Mouse (Mus musculus) stomach, postnatal 0 days (tissue): ENCODE results near the gene Map4k1. TPM values are rescaled to one million over a fixed set of nuclear protein-coding genes. Genes with fewer than 3 reads are reported as not detected.
A peak's percentile ranks its signal among the peaks of the same experiment; 100 is the strongest.

Experiments
- ATAC-seq: fragments of 200-750 bp; cut with Nextera tagmentation; 2 replicates; pipeline ENCODE4 v1.8.0; 2017; ENCODE audit not compliant: low FRiP score, low TSS enrichment
- DNase-seq: peaks from one replicate; pipeline ENCODE4 v3.0.0-alpha.2; 2016; ENCODE audit warnings: low spot score
- H3K27ac ChIP-seq: fragments of 300-500 bp; sonication (generic); replicated peaks from 2 replicates; pipeline ENCODE4 v1.5.1; 2014; ENCODE audit warnings: mild to moderate bottlenecking, control low read depth
- H3K27me3 ChIP-seq: fragments of 300-500 bp; sonication (generic); 2 replicates; pipeline ENCODE4 v1.6.1; 2014; ENCODE audit warnings: low read length; ENCODE audit not compliant: control insufficient read depth, insufficient read depth
- H3K36me3 ChIP-seq: fragments of 300-500 bp; sonication (generic); 2 replicates; pipeline ENCODE4 v1.6.1; 2014; ENCODE audit warnings: low read length, mixed read lengths; ENCODE audit not compliant: control insufficient read depth, insufficient read depth
- H3K4me1 ChIP-seq: fragments of 300-500 bp; sonication (generic); replicated peaks from 2 replicates; pipeline ENCODE4 v1.6.1; 2014; ENCODE audit warnings: antibody characterized with exemption; ENCODE audit not compliant: control insufficient read depth, insufficient read depth
- H3K4me2 ChIP-seq: fragments of 300-500 bp; sonication (generic); replicated peaks from 2 replicates; pipeline ENCODE4 v1.6.1; 2014; ENCODE audit warnings: low read depth, mild to moderate bottlenecking, control low read depth, moderate library complexity
- H3K4me3 ChIP-seq: fragments of 300-500 bp; sonication (generic); 2 replicates; pipeline ENCODE4 v1.5.1; 2014; ENCODE audit warnings: low read depth, low read length, control low read depth
- H3K9ac ChIP-seq: fragments of 300-500 bp; sonication (generic); 2 replicates; pipeline ENCODE4 v1.6.1; 2014; ENCODE audit warnings: mild to moderate bottlenecking, low read length, control low read depth, mixed read lengths
- H3K9me3 ChIP-seq: fragments of 300-500 bp; sonication (generic); 2 replicates; pipeline ENCODE4 v1.6.1; 2016; ENCODE audit warnings: low read length; ENCODE audit not compliant: control insufficient read depth
- CTCF ChIP-seq: IDR thresholded peaks from 2 replicates; pipeline ENCODE4 v1.5.1; 2016; ENCODE audit warnings: antibody characterized with exemption, low read depth, mild to moderate bottlenecking, moderate library complexity
- EP300 ChIP-seq: optimal IDR thresholded peaks from 2 replicates; pipeline ENCODE3; 2016; ENCODE audit warnings: antibody characterized with exemption
- WGBS: fragments of 180-500 bp; shearing (Covaris S2); extraction: QIAGEN DNeasy Blood & Tissue Kit; methylation state at CpG from one replicate; pipeline ENCODE4 v1.1.7; 2014; 5-methylcytosine and 5-hydroxymethylcytosine counted together
- microRNA-seq: library from miRNA; unstranded; fragments of <30 nt; microRNA quantifications from one replicate; pipeline ENCODE4, GENCODE M21; 2016
- polyA plus RNA-seq: library from polyadenylated mRNA; unstranded; fragments of >200 nt; fragmentation: Nextera tagmentation; extraction: Ambion mirVana; gene quantifications from 2 replicates; pipeline ENCODE4 v1.2.1, GENCODE M21; 2015

Gene Map4k1
- polyA plus RNA-seq, 1 experiment from 2014 or later: 3.6 TPM

DNA sequence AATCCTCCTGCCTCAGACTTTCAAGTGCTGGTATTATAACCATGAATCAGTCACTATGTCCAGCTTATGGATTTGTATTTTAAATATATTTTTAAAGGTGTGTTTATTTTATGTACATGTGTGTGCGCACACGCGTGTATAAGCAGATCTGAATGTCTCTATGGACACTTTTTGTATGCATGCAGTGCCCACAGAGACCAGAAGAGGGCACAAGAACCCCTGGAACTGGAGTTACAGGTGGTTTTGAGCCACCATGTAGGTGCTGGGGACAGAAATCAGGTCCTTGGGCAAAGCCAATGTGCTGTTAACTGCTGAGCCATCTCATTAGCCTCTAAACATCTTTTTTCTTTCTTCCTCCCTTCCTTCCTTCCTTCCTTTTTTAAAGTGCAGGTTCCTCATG is 66.2 kb downstream of the Map4k1 start:
- ATAC-seq: no peak
- H3K4me1 ChIP-seq: peaks cover 8% of the 10 kb centered on the region
- no peak overlapping the region for H3K4me2 ChIP-seq
- no peak overlapping the region for H3K9ac ChIP-seq
- H3K27me3 ChIP-seq: no peaks in the 10 kb centered on the region; the same call in 1 of the 2 replicates
- H3K4me3 ChIP-seq: no peak overlapping the region
- TF ChIP-seq CTCF (peak; percentile 49), EP300 (no peak)
- WGBS: 76% methylated on average over 3 of the region's 3 CpGs
- no peak for DNase-seq
- no peak overlapping the region for H3K27ac ChIP-seq
- no peaks in the 10 kb centered on the region for H3K36me3 ChIP-seq
- H3K9me3 ChIP-seq: no peaks in the 10 kb centered on the region

GRCm38 (mm10) chr7:29048615-29049014 is 66.8 kb downstream of the Map4k1 start:
- Histone ChIP-seq H3K4me3 (no peak overlapping the region), H3K9ac (no peak overlapping the region), H3K27ac (no peak overlapping the region), H3K9me3 (no peaks in the 10 kb centered on the region), H3K4me2 (no peak overlapping the region), H3K36me3 (no peaks in the 10 kb centered on the region), H3K4me1 (peaks cover 8% of the 10 kb centered on the region), H3K27me3 (no peaks in the 10 kb centered on the region; the same call in 1 of the 2 replicates)
- WGBS: 80% methylated on average over 11 of the region's 11 CpGs
- ATAC-seq (no peak), DNase-seq (no peak)
- no peak for TF ChIP-seq EP300
- TF ChIP-seq CTCF: no peak

GRCm38 (mm10) chr7:29050797-29051196 is 68.9 kb downstream of the Map4k1 start:
- no peak overlapping the region for H3K9ac ChIP-seq
- H3K4me2 ChIP-seq: no peak overlapping the region
- TF ChIP-seq EP300 (no peak), CTCF (peak; percentile 86)
- H3K4me1 ChIP-seq: no peaks in the 10 kb centered on the region
- no peaks in the 10 kb centered on the region for H3K36me3 ChIP-seq
- WGBS: 44% methylated on average over 2 of the region's 2 CpGs
- H3K4me3 ChIP-seq: no peak overlapping the region
- H3K9me3 ChIP-seq: no peaks in the 10 kb centered on the region
- no peaks in the 10 kb centered on the region; the same call in 1 of the 2 replicates for H3K27me3 ChIP-seq
- DNase-seq (no peak), ATAC-seq (no peak)
- H3K27ac ChIP-seq: no peak overlapping the region

- DNase-seq (peak; percentile 71), ATAC-seq (peak; percentile 55; the same call in 1 of the 2 replicates)
- Histone ChIP-seq H3K36me3 (no peaks in the 10 kb centered on the region), H3K4me1 (no peaks in the 10 kb centered on the region), H3K27ac (no peak overlapping the region), H3K9ac (no peak overlapping the region), H3K9me3 (no peaks in the 10 kb centered on the region), H3K27me3 (no peaks in the 10 kb centered on the region; the same call in 1 of the 2 replicates), H3K4me2 (no peak overlapping the region), H3K4me3 (no peak overlapping the region)
- 4% methylated on average over 19 of the region's 19 CpGs for WGBS
- TF ChIP-seq CTCF: no peak
Measured at GRCm38 (mm10) chr7:29052821-29053220, 71.0 kb downstream of the Map4k1 start.

Small RNA genes within 50 kb of the gene (microRNA-seq; reads per million reads assigned to microRNA genes)
- gene Gm44408: not detected

Other genes with a start within 250 kb of the Map4k1 start
- gene Mrps12, start 240.2 kb upstream of the Map4k1 start, polyA plus RNA-seq: 113 and 118 TPM in 2 replicates
- 11.4 and 12.3 TPM in 2 replicates for gene Sars2, start 240.1 kb upstream of the Map4k1 start, polyA plus RNA-seq
- not detected in 2 replicates for gene Ccer2, start 225.9 kb upstream of the Map4k1 start, polyA plus RNA-seq
- gene Sirt2, start 215.3 kb upstream of the Map4k1 start, polyA plus RNA-seq: 35.3 and 39.3 TPM in 2 replicates
- gene Nfkbib, start 214.5 kb upstream of the Map4k1 start, polyA plus RNA-seq: 31.2 and 33.0 TPM in 2 replicates
- 2.1 and 2.6 TPM in 2 replicates for gene Rinl, start 193.1 kb upstream of the Map4k1 start, polyA plus RNA-seq
- 153 and 156 TPM in 2 replicates for gene Hnrnpl, start 173.5 kb upstream of the Map4k1 start, polyA plus RNA-seq
- 426 and 435 TPM in 2 replicates for gene Ech1, start 156.8 kb upstream of the Map4k1 start, polyA plus RNA-seq
- gene Lgals4, start 148.2 kb upstream of the Map4k1 start, polyA plus RNA-seq: 469 and 489 TPM in 2 replicates
- 296 and 301 TPM in 2 replicates for gene Lgals7, start 118.2 kb upstream of the Map4k1 start, polyA plus RNA-seq
- 1.9 and 2.3 TPM in 2 replicates for gene Capn12, start 100.6 kb upstream of the Map4k1 start, polyA plus RNA-seq
- 216 and 227 TPM in 2 replicates for gene Actn4, start 19.7 kb upstream of the Map4k1 start, polyA plus RNA-seq
- gene Eif3k, start 186 bp upstream of the Map4k1 start, polyA plus RNA-seq: 294 and 295 TPM in 2 replicates
- gene Ryr1, start 143.1 kb downstream of the Map4k1 start, polyA plus RNA-seq: 0.10 and 0.11 TPM in 2 replicates
- 0.15 and 0.35 TPM in 2 replicates for gene Rasgrp4, start 152.8 kb downstream of the Map4k1 start, polyA plus RNA-seq
- 32.8 and 38.8 TPM in 2 replicates for gene Fam98c, start 174.2 kb downstream of the Map4k1 start, polyA plus RNA-seq
- gene Ggn, start 188.2 kb downstream of the Map4k1 start, polyA plus RNA-seq: 0.29 and 0.46 TPM in 2 replicates
- gene Spred3, start 188.4 kb downstream of the Map4k1 start, polyA plus RNA-seq: 0.95 and 1.0 TPM in 2 replicates
- 262 and 269 TPM in 2 replicates for gene Psmd8, start 198.7 kb downstream of the Map4k1 start, polyA plus RNA-seq
- gene Catsperg1, start 232.0 kb downstream of the Map4k1 start, polyA plus RNA-seq: 0.29 and 0.65 TPM in 2 replicates